Mouse (Mus musculus): ENCODE data around the gene A630095E13Rik.
"Not testable (repeated sequence)": the region's sequence is repeated elsewhere in the genome, so short reads cannot be mapped to it uniquely, and the experiment has no call there.

Gene A630095E13Rik

DNA sequence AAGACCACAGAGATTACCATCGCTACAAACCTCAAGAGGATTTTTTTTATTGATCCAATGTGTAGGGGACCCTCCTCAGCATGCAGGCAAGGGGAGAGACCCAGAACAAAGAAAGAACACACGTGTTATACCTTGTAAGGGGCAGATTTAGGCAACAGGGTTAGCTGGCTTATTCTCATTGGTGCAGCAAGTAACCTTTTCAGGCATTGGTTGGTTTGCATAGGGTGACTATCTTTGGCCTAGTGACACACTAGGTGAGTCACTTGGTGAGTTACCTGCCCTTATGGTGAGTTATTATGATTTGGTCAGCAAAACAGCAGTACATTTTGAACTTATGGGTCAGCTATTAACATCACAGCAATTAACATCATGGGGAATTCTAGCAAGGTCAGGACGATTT is at the start of gene A630095E13Rik:
Gene A630095E13Rik (minus strand): TSS at position 101 of the 400 bp plus-strand sequence.
- not testable (repeated sequence) for DNase-seq

DNA sequence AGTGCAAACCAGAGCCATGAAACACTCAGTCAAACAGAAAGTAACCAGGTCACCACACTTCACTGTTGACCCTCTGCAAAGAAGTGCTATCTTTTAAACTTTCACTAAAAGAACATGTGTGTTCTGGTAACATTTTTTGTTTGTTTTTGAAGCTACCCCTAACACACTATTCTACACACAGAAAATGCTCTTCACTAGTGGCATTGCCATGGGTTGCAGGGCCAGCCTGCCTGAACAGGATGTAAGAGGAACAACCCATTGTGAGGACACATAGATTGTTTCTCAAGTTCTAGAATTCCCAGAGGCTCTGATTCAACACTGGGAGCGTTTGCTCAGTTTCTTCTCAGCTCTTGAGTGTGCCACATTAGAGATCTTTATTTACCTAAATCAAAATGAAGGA is 49.7 kb upstream of the A630095E13Rik start, which contains the start of gene Acrv1:
Gene Acrv1 (plus strand): TSS at position 301 of the 400 bp plus-strand sequence.
- no peak for DNase-seq

DNA sequence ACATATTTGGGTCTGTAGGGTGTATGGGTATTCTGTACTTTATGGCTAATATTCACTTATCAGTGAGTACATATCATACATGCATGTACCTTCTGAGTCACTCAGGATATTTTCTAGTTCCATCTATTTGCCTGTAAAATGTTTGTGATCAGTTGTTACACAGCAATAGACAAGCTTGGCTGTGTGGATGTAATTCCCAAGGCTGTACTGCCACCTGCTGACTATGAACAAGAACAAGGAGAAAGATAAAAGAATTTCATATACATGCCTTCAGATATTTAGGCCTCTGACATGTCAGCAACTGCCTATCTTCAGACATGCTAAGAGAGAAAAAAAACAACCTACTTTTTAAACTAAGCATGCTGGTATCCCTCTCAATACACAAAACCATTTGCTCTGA is 44.2 kb upstream of the A630095E13Rik start:
- peak; percentile 12 to 26 for DNase-seq

DNA sequence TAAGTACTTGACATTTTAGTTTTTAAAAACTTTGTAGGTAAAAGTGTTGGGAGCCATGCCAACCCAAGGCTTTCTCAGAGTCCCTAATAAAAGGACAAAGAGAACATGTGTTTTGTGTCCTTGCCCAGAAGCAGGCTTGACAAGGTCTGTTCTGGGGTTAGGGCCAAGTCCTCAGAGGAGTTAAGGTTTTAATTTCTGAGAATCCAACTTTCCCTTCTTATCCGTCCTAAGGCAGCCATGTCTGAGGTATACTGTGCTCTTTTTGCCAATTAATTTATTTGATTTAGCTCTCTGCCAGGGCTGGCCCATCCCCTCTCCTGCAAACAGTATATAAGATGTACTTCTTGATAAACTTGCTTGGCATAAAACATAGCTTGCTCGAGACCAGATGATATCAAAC is 38.2 kb upstream of the A630095E13Rik start:
- no peak for DNase-seq

Data from kidney, postnatal 4 days (tissue).